Mouse (Mus musculus) CH12.LX (cell line): ENCODE results near the gene Stx1a. TPM values are rescaled to one million over a fixed set of nuclear protein-coding genes. Genes with fewer than 3 reads are reported as not detected.

Experiments used
- DNase-seq: peaks from one replicate; pipeline ENCODE4 v3.0.0-alpha.2; 2013; ENCODE audit errors: extremely low read depth
- H3K27ac ChIP-seq: 2 replicates; pipeline ENCODE4 v1.5.1; 2012; ENCODE audit warnings: low read depth, mild to moderate bottlenecking, control low read depth, moderate library complexity; ENCODE audit not compliant: insufficient read depth
- H3K27me3 ChIP-seq: replicated peaks from 2 replicates; pipeline ENCODE3; 2012; ENCODE audit warnings: inconsistent platforms
- H3K36me3 ChIP-seq, 2 experiments: replicated peaks in 1 of 2; 2 replicates each; pipeline versions ENCODE3 to v1.6.1; 2012; ENCODE audit warnings: inconsistent platforms in 1 of 2, low read length in 1 of 2, mild to moderate bottlenecking in 1 of 2, mixed read lengths in 1 of 2, moderate library complexity in 1 of 2; ENCODE audit not compliant: control insufficient read depth in 1 of 2, insufficient read depth in 1 of 2
- H3K4me1 ChIP-seq, 2 experiments: 2 replicates each; pipeline ENCODE4 v1.6.1; 2012; ENCODE audit warnings: inconsistent platforms in 1 of 2, moderate library complexity in 1 of 2; ENCODE audit not compliant: insufficient read depth in 2 of 2, control insufficient read depth in 1 of 2
- H3K4me2 ChIP-seq: 2 replicates; pipeline ENCODE4 v1.6.1; 2012; ENCODE audit warnings: low read depth, mild to moderate bottlenecking, control low read depth; ENCODE audit not compliant: poor library complexity, insufficient read depth, severe bottlenecking
- H3K4me3 ChIP-seq, 3 experiments: fragments of 150-350 bp in 1 of 3; sonication (generic) in 1 of 3; replicated peaks in 1 of 3; 2 replicates each; pipeline versions ENCODE3 to v1.5.1; 2011 to 2012; ENCODE audit warnings: low read depth in 2 of 3, low read length in 2 of 3, mild to moderate bottlenecking in 2 of 3, moderate library complexity in 2 of 3, control low read depth in 1 of 3, improper control_type of control experiment in 1 of 3, inconsistent platforms in 1 of 3, mixed read lengths in 1 of 3; ENCODE audit not compliant: poor library complexity in 1 of 3
- H3K79me2 ChIP-seq: replicated peaks from 2 replicates; pipeline ENCODE4 v1.6.1; 2012; ENCODE audit warnings: mild to moderate bottlenecking, moderate library complexity; ENCODE audit not compliant: control insufficient read depth, poor library complexity, insufficient read depth, severe bottlenecking; ENCODE audit errors: extremely low read depth
- H3K9ac ChIP-seq: 2 replicates; pipeline ENCODE4 v1.6.1; 2012; ENCODE audit warnings: low read depth, mild to moderate bottlenecking, control low read depth, moderate library complexity; ENCODE audit not compliant: insufficient read depth
- H3K9me3 ChIP-seq: replicated peaks from 2 replicates; pipeline ENCODE3; 2012; ENCODE audit warnings: low read length, inconsistent platforms, mixed read lengths
- BHLHE40 ChIP-seq: IDR thresholded peaks from 2 replicates; pipeline ENCODE4 v1.6.1; 2011; ENCODE audit warnings: mild to moderate bottlenecking, low read depth, low read length, improper control_type of control experiment
- CHD1 ChIP-seq: IDR thresholded peaks from 2 replicates; pipeline ENCODE4 v1.6.1; 2012; ENCODE audit warnings: low read depth, low read length, improper control_type of control experiment, inconsistent platforms
- CTCF ChIP-seq, 2 experiments: IDR thresholded peaks in 1 of 2; conservative IDR thresholded peaks in 1 of 2; 2 replicates each; pipeline ENCODE4 v1.5.1; 2011 to 2012; ENCODE audit warnings: low read depth in 2 of 2, low read length in 2 of 2, improper control_type of control experiment in 1 of 2, inconsistent platforms in 1 of 2, mild to moderate bottlenecking in 1 of 2, moderate library complexity in 1 of 2
- E2F4 ChIP-seq: IDR thresholded peaks from 2 replicates; pipeline ENCODE4 v1.6.1; 2011; ENCODE audit warnings: low read depth, low read length, improper control_type of control experiment; ENCODE audit not compliant: insufficient replicate concordance
- ELF1 ChIP-seq: IDR thresholded peaks from 2 replicates; pipeline ENCODE4 v1.6.1; 2014; ENCODE audit warnings: low read depth, mild to moderate bottlenecking, inconsistent platforms, low read length, improper control_type of control experiment
- EP300 ChIP-seq: IDR thresholded peaks from 2 replicates; pipeline ENCODE4 v1.6.1; 2011; ENCODE audit warnings: low read length, improper control_type of control experiment
- ETS1 ChIP-seq: conservative IDR thresholded peaks from 2 replicates; pipeline ENCODE4 v1.6.1; 2012; ENCODE audit warnings: low read depth, mild to moderate bottlenecking, inconsistent platforms, low read length, improper control_type of control experiment, moderate library complexity
- GABPA ChIP-seq: IDR thresholded peaks from 2 replicates; pipeline ENCODE4 v1.6.1; 2012; ENCODE audit warnings: low read depth, low read length, improper control_type of control experiment, inconsistent platforms; ENCODE audit not compliant: insufficient replicate concordance
- HCFC1 ChIP-seq: IDR thresholded peaks from 2 replicates; pipeline ENCODE4 v1.6.1; 2012; ENCODE audit warnings: low read depth, mild to moderate bottlenecking, inconsistent platforms, low read length, improper control_type of control experiment
- JUN ChIP-seq: IDR thresholded peaks from 2 replicates; pipeline ENCODE4 v1.6.1; 2011; ENCODE audit warnings: low read depth, mild to moderate bottlenecking, low read length, improper control_type of control experiment, moderate library complexity; ENCODE audit not compliant: insufficient read depth
- MAFK ChIP-seq: IDR thresholded peaks from 2 replicates; pipeline ENCODE4 v1.6.1; 2011; ENCODE audit warnings: low read length, improper control_type of control experiment; ENCODE audit not compliant: insufficient replicate concordance
- MAZ ChIP-seq: IDR thresholded peaks from 2 replicates; pipeline ENCODE4 v1.6.1; 2012; ENCODE audit warnings: low read depth, mild to moderate bottlenecking, inconsistent platforms, low read length, improper control_type of control experiment, moderate library complexity
- MXI1 ChIP-seq: IDR thresholded peaks from 2 replicates; pipeline ENCODE4 v1.6.1; 2011; ENCODE audit warnings: mild to moderate bottlenecking, low read depth, low read length, improper control_type of control experiment
- MYC ChIP-seq: IDR thresholded peaks from 2 replicates; pipeline ENCODE4 v1.6.1; 2011; ENCODE audit warnings: low read depth, mild to moderate bottlenecking, improper control_type of control experiment, low read length
- NELFE ChIP-seq: IDR thresholded peaks from 2 replicates; pipeline ENCODE4 v1.6.1; 2011; ENCODE audit warnings: low read depth, low read length, improper control_type of control experiment
- NRF1 ChIP-seq: IDR thresholded peaks from 2 replicates; pipeline ENCODE4 v1.6.1; 2014; ENCODE audit warnings: low read depth, mild to moderate bottlenecking, inconsistent platforms, low read length, improper control_type of control experiment, moderate library complexity
- RAD21 ChIP-seq: IDR thresholded peaks from 2 replicates; pipeline ENCODE4 v1.6.1; 2011; ENCODE audit warnings: low read depth, mild to moderate bottlenecking, low read length, improper control_type of control experiment, moderate library complexity
- RCOR1 ChIP-seq: conservative IDR thresholded peaks from 2 replicates; pipeline ENCODE4 v1.6.1; 2012; ENCODE audit warnings: low read depth, mild to moderate bottlenecking, inconsistent platforms, low read length, improper control_type of control experiment
- SIN3A ChIP-seq: IDR thresholded peaks from 2 replicates; pipeline ENCODE4 v1.6.1; 2012; ENCODE audit warnings: low read length, improper control_type of control experiment, inconsistent platforms
- SMC3 ChIP-seq: IDR thresholded peaks from 2 replicates; pipeline ENCODE4 v1.6.1; 2011; ENCODE audit warnings: low read depth, low read length, improper control_type of control experiment
- TBP ChIP-seq: conservative IDR thresholded peaks from 2 replicates; pipeline ENCODE4 v1.6.1; 2011; ENCODE audit warnings: low read depth, low read length, improper control_type of control experiment
- TCF12 ChIP-seq: IDR thresholded peaks from 2 replicates; pipeline ENCODE4 v1.6.1; 2014; ENCODE audit warnings: low read depth, mild to moderate bottlenecking, inconsistent platforms, low read length, improper control_type of control experiment
- UBTF ChIP-seq: IDR thresholded peaks from 2 replicates; pipeline ENCODE4 v1.6.1; 2012; ENCODE audit warnings: low read depth, mild to moderate bottlenecking, inconsistent platforms, low read length, improper control_type of control experiment, moderate library complexity
- USF2 ChIP-seq: conservative IDR thresholded peaks from 2 replicates; pipeline ENCODE4 v1.6.1; 2011; ENCODE audit warnings: low read depth, low read length, improper control_type of control experiment
- ZC3H11A ChIP-seq: IDR thresholded peaks from 2 replicates; pipeline ENCODE4 v1.6.1; 2012; ENCODE audit warnings: low read depth, mild to moderate bottlenecking, inconsistent platforms, low read length, improper control_type of control experiment
- ZKSCAN1 ChIP-seq: IDR thresholded peaks from 2 replicates; pipeline ENCODE4 v1.6.1; 2012; ENCODE audit warnings: low read depth, inconsistent platforms, low read length, improper control_type of control experiment, borderline replicate concordance
- ZNF384 ChIP-seq: IDR thresholded peaks from 2 replicates; pipeline ENCODE4 v1.6.1; 2012; ENCODE audit warnings: low read depth, low read length, improper control_type of control experiment, inconsistent platforms
- dilution Hi-C: fragments of 300-500 bp; cut with MboI; formaldehyde crosslinking; loops from 2 replicates; pipeline ENCODE4 v1.14.3; 2020; ENCODE audit warnings: low sequenced_read_pairs; ENCODE audit not compliant: extremely low pct_unique_long_range_greater_than_20kb, extremely low pct_ligation_motif_present
- in situ Hi-C: fragments of 300-500 bp; cut with MboI; formaldehyde crosslinking; loops from 3 replicates; pipeline ENCODE4 v1.14.3; 2019; ENCODE audit warnings: low sequenced_read_pairs, low pct_ligation_motif_present, low pct_unique_long_range_greater_than_20kb, mixed read lengths
- polyA plus RNA-seq: library from polyadenylated mRNA; unstranded; fragments of >175 nt; gene quantifications from 2 replicates; pipeline ENCODE4 v1.2.1, GENCODE M21; 2012; ENCODE audit warnings: low read depth; ENCODE audit not compliant: insufficient read length
- total RNA-seq, 2 experiments: library from RNA; depleted of rRNA; stranded (reverse); fragments of 300-350 nt in 1 of 2; fragments of >200 nt in 1 of 2; gene quantifications; 2 replicates each; pipeline ENCODE4 v1.2.3; 2012 to 2014

Gene Stx1a
- total and polyA plus RNA-seq, 3 experiments, result 1.1 to 3.0 (median 2.0) TPM

GRCm38 (mm10) chr5:135076931-135077505 is 53.7 kb downstream of the Stx1a start:
- no peak for TF ChIP-seq SMC3
- no peak for TF ChIP-seq TCF12
- no peak for TF ChIP-seq RCOR1
- no peak for TF ChIP-seq TBP
- no peak for TF ChIP-seq HCFC1
- no peak for TF ChIP-seq GABPA
- TF ChIP-seq JUN, result no peak
- TF ChIP-seq MAFK, result no peak
- no peak for TF ChIP-seq BHLHE40
- no peak for TF ChIP-seq ELF1
- no peak for TF ChIP-seq MAZ
- no peak for TF ChIP-seq SIN3A
- no peak for TF ChIP-seq CTCF (conservative IDR thresholded peaks at IDR 0.05 in 1 of 2, IDR thresholded peaks at IDR 0.05 in 1 of 2; ENCODE audit: low read depth in 2 of 2, low read length in 2 of 2)
- no peak for TF ChIP-seq CHD1
- Histone ChIP-seq H3K36me3 (no peaks in the 10 kb centered on the region), H3K27ac (no peak overlapping the region), H3K9me3 (no peaks in the 10 kb centered on the region), H3K9ac (no peak overlapping the region), H3K4me3 (no peak overlapping the region), H3K79me2 (no peaks in the 10 kb centered on the region), H3K4me2 (peak overlapping the region; percentile 67), H3K4me1 (peaks cover 3 to 14% of the 10 kb centered on the region in 2 experiments; a peak in 3 of 4 replicates), H3K27me3 (peaks cover 56% of the 10 kb centered on the region)
- DNase-seq, result no peak
- in situ Hi-C loops (no loop called here), dilution Hi-C loops (no loop called here)

- no peaks in the 10 kb centered on the region for H3K79me2 ChIP-seq
- in situ Hi-C loops, result no loop called here
- H3K9ac ChIP-seq, result peak within 1 kb of the TSS; percentile 77
- peak within 1 kb of the TSS; percentile 94 for H3K4me2 ChIP-seq
- H3K36me3 ChIP-seq, result no peaks in the 10 kb centered on the region
- H3K27ac ChIP-seq, result no peak within 1 kb of the TSS
- peaks cover 58% of the 10 kb centered on the region for H3K27me3 ChIP-seq
- dilution Hi-C loops, result no loop called here
- peak; percentile 79 for DNase-seq
- peaks cover 3 to 14% of the 10 kb centered on the region in 2 experiments; a peak in 3 of 4 replicates for H3K4me1 ChIP-seq
- no peaks in the 10 kb centered on the region for H3K9me3 ChIP-seq
- H3K4me3 ChIP-seq, result peak within 1 kb of the TSS; percentile 49 to 65 (median 51)
- no peak for TF ChIP-seq NELFE
- TF ChIP-seq BHLHE40, result 0 out of 2 replicates have a peak, but pooled peaks have one; percentile 10
- TF ChIP-seq EP300, result no peak; the same call in 1 of the 2 replicates
- TF ChIP-seq TCF12, result peak; percentile 40; the same call in 1 of the 2 replicates
- TF ChIP-seq SIN3A, result peak; percentile 54; the same call in 1 of the 2 replicates
- TF ChIP-seq CHD1, result no peak
- 0 out of 2 replicates have a peak, but pooled peaks have one; percentile 46 for TF ChIP-seq MAZ
- TF ChIP-seq MXI1, result no peak
- TF ChIP-seq ETS1, result no peak
- no peak for TF ChIP-seq ZNF384
- TF ChIP-seq MAFK, result no peak
- TF ChIP-seq RCOR1, result no peak
- peak; percentile 59 for TF ChIP-seq SMC3
- TF ChIP-seq TBP, result 0 out of 2 replicates have a peak, but pooled peaks have one; percentile 23
- TF ChIP-seq USF2, result no peak
- peak; percentile 37 for TF ChIP-seq RAD21
- TF ChIP-seq GABPA, result no peak
- no peak for TF ChIP-seq MYC
- no peak for TF ChIP-seq E2F4
- peak; percentile 60; the same call in 1 of the 2 replicates for TF ChIP-seq HCFC1
- TF ChIP-seq ZKSCAN1, result no peak
- TF ChIP-seq ZC3H11A, result no peak
- TF ChIP-seq UBTF, result peak; percentile 93
- TF ChIP-seq NRF1, result no peak
These were observed 54.5 kb downstream of the Stx1a start, which contains the start of gene Vps37d for GRCm38 (mm10) chr5:135077564-135078481. TSS of gene Vps37d (minus strand) at chr5:135078266.
